In the genomic region with DNA sequence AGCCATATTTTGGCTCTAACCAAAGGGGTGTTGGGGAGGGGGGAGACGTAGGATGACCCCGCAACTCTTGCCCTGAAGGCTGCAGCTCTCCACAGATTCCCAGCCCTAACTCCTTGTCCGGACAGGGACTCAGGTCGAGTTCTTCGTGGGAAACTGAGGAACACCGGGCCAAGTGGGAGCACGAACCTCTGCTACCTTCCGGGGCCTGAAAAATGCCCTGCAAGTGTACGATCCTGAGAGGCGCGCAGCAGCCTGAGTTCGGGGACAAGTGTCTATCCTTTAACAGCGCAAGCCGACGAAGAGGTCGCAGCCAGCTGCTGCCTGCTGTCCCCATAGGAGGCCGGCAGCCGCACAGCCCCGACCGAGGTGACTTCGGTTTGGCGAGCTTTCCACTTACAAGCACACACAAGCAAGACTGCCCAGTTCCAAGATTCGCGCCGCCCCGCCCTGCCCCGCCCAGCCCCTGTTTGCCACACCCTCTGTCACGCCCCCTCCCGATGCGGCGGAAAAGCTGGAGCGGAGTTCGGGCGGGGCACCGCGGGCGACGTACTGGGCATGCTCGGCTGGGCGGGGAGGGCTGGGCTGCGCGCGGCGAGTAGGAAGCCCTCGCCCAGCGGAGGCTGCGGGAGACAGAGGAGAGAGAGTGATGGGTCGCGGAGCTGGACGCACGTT, we compare ENCODE assay signal across 8 mouse cellular contexts. TPM values are rescaled to one million over a fixed set of nuclear protein-coding genes. Genes with fewer than 3 reads are reported as not detected.
DNase-seq lines count a peak whose midpoint lies in the region; ATAC-seq lines count a peak whose summit lies in the region.

No protein-coding gene starts in this region.

- peak overlapping the region; percentile 82 for H3K4me3 ChIP-seq in embryonic facial prominence, embryonic 11.5 days (ENCODE audit: low read depth, low read length)
- peak overlapping the region; percentile 82 for H3K4me3 ChIP-seq in midbrain, embryonic 11.5 days (ENCODE audit: low read depth, low read length)

- peak; percentile 98 for DNase-seq in adrenal gland, postnatal 25 days
- DNase-seq in embryonic facial prominence, embryonic 11.5 days (ENCODE audit: low spot score), result peak; percentile 94
- DNase-seq in heart, adult 11 months, result peak; percentile 100
- DNase-seq in kidney, adult 11 months, result peak; percentile 86
- DNase-seq in left cerebral cortex, postnatal 4 days, result peak; percentile 98
- DNase-seq in midbrain, embryonic 11.5 days (ENCODE audit: low spot score, missing footprints), result peak; percentile 99
- DNase-seq in right cerebral cortex, postnatal 4 days, result peak; percentile 97
- peak; percentile 96 for DNase-seq in yolk sac, embryonic 10.5 days (ENCODE audit: low spot score)

- H3K27me3 ChIP-seq in embryonic facial prominence, embryonic 11.5 days (ENCODE audit: control insufficient read depth, insufficient read depth, low read length), result no peaks in the 10 kb centered on the region
- no peaks in the 10 kb centered on the region for H3K27me3 ChIP-seq in midbrain, embryonic 11.5 days (ENCODE audit: control insufficient read depth, insufficient read depth, low read length)

- H3K9me3 ChIP-seq in embryonic facial prominence, embryonic 11.5 days (replicated peaks; ENCODE audit: control insufficient read depth, low read length), result no peaks in the 10 kb centered on the region
- H3K9me3 ChIP-seq in midbrain, embryonic 11.5 days (ENCODE audit: control insufficient read depth, low read length), result no peaks in the 10 kb centered on the region

- H3K4me2 ChIP-seq in embryonic facial prominence, embryonic 11.5 days (ENCODE audit: low read depth, low read length), result peak overlapping the region; percentile 70
- peak overlapping the region; percentile 72 for H3K4me2 ChIP-seq in midbrain, embryonic 11.5 days

- intact Hi-C loops in left cerebral cortex, postnatal 4 days (cut with DNase I), result loop anchor here (10.0 kb wide), 1 partner anchor 811 kb away; no protein-coding TSS in a partner anchor

- no peaks in the 10 kb centered on the region for H3K36me3 ChIP-seq in embryonic facial prominence, embryonic 11.5 days (replicated peaks; ENCODE audit: control insufficient read depth, insufficient read depth, low read depth, low read length)
- no peaks in the 10 kb centered on the region for H3K36me3 ChIP-seq in midbrain, embryonic 11.5 days (ENCODE audit: control insufficient read depth, insufficient read depth, low read length)

- H3K4me1 ChIP-seq in embryonic facial prominence, embryonic 11.5 days (ENCODE audit: control insufficient read depth, insufficient read depth, low read length), result no peaks in the 10 kb centered on the region
- H3K4me1 ChIP-seq in midbrain, embryonic 11.5 days (ENCODE audit: control insufficient read depth, insufficient read depth, low read length), result peaks cover 8% of the 10 kb centered on the region; the same call in 1 of the 2 replicates

- H3K27ac ChIP-seq in embryonic facial prominence, embryonic 11.5 days (replicated peaks; ENCODE audit: low read depth, low read length), result peak overlapping the region; percentile 72
- peak overlapping the region; percentile 76 for H3K27ac ChIP-seq in midbrain, embryonic 11.5 days (ENCODE audit: low read depth, low read length)

- ATAC-seq in embryonic facial prominence, embryonic 11.5 days (replicated peaks; ENCODE audit: insufficient number of reproducible peaks, low FRiP score, low TSS enrichment, low read depth), result peak; percentile 87
- peak; percentile 93 for ATAC-seq in midbrain, embryonic 11.5 days (ENCODE audit: low FRiP score)

- under 1% methylated on average over 37 of the region's 51 CpGs for WGBS in embryonic facial prominence, embryonic 11.5 days
- WGBS in midbrain, embryonic 11.5 days, result under 1% methylated on average over 51 of the region's 51 CpGs

- peak overlapping the region; percentile 85 for H3K9ac ChIP-seq in embryonic facial prominence, embryonic 11.5 days (replicated peaks; ENCODE audit: low read length)
- H3K9ac ChIP-seq in midbrain, embryonic 11.5 days (ENCODE audit: low read length), result peak overlapping the region; percentile 92

RNA-seq across cellular contexts. Expression of a gene that starts 1.6 kb away (rescaled TPM):
- 0.09 TPM in 1 of 2 replicates, not detected in the other for total RNA-seq in adrenal gland, postnatal 25 days (2021)
- polyA plus RNA-seq in embryonic facial prominence, embryonic 11.5 days (2014; fragmentation: Nextera tagmentation; extraction: Ambion mirVana), result not detected in 2 replicates
- total RNA-seq in left cerebral cortex, postnatal 4 days (2021), result 1 to 10 TPM; 1.2 to 1.6 TPM
- polyA plus RNA-seq in midbrain, embryonic 11.5 days (2014; fragmentation: Nextera tagmentation; extraction: Ambion mirVana), result not detected in 2 replicates

RNA-seq across cellular contexts. Expression of a gene that starts 2.7 kb away (rescaled TPM):
- 4.4 and 5.8 TPM in 2 replicates for total RNA-seq in adrenal gland, postnatal 25 days (2021)
- polyA plus RNA-seq in embryonic facial prominence, embryonic 11.5 days (2014; fragmentation: Nextera tagmentation; extraction: Ambion mirVana), result 12.8 and 14.6 TPM in 2 replicates
- total RNA-seq in left cerebral cortex, postnatal 4 days (2021), result 10 to 100 TPM; 28.8 to 29.4 TPM
- 12.7 and 12.8 TPM in 2 replicates for polyA plus RNA-seq in midbrain, embryonic 11.5 days (2014; fragmentation: Nextera tagmentation; extraction: Ambion mirVana)

Comparison
In these comparisons a context has a peak if more than half of its experiments do, and no peak if none do; other contexts are left out.
1. Peak in every context shown above with its lines: DNase-seq, ATAC-seq, H3K4me3 ChIP-seq and H3K27ac ChIP-seq.